Mouse (Mus musculus): ENCODE data around the gene Serpinb6c. TPM values are rescaled to one million over a fixed set of nuclear protein-coding genes. Genes with fewer than 3 reads are reported as not detected.

Serpinb6c gene
- total RNA-seq, 2 experiments from 2014 or later, result 0.44 to 1.4 TPM

Other genes with a start within 250 kb of the Serpinb6c start
- gene Serpinb6d, start 244.3 kb downstream of the Serpinb6c start, total RNA-seq (2021), result not detected
- gene Serpinb6e, start 62.3 kb downstream of the Serpinb6c start, total RNA-seq (2021), result not detected
- 1 to 10 TPM; 5.5 to 6.2 TPM for gene Nqo2, start 59.0 kb upstream of the Serpinb6c start, total RNA-seq (2021)
- 1 to 10 TPM; 5.6 to 7.1 TPM for gene Ripk1, start 96.7 kb upstream of the Serpinb6c start, total RNA-seq (2021)
- gene Serpinb6a, start 97.1 kb upstream of the Serpinb6c start, total RNA-seq (2021), result 10 to 100 TPM; 35.6 to 39.0 TPM
- gene Bphl, start 131.9 kb upstream of the Serpinb6c start, total RNA-seq (2021), result 10 to 100 TPM; 39.4 to 45.2 TPM
- 1,000 to 10,000 TPM; 1,056 to 1,125 TPM for gene Tubb2a, start 172.3 kb upstream of the Serpinb6c start, total RNA-seq (2021)
- 100 to 1,000 TPM; 207 to 213 TPM for gene Tubb2b, start 224.8 kb upstream of the Serpinb6c start, total RNA-seq (2021)

Data from left cerebral cortex, postnatal 25 days (tissue).